Mouse (Mus musculus): ENCODE measurements around the gene Hebp2. TPM values are rescaled to one million over a fixed set of nuclear protein-coding genes. Genes with fewer than 3 reads are reported as not detected.
"Not testable (repeated sequence)": the region's sequence is repeated elsewhere in the genome, so short reads cannot be mapped to it uniquely, and the experiment has no call there.

Gene Hebp2
- polyA plus RNA-seq (2015; fragmentation: Nextera tagmentation; extraction: Ambion mirVana): 15.5 and 18.3 TPM in 2 replicates

GRCm38 (mm10) chr10:18545813-18546235 is at the start of gene Hebp2:
Hebp2 (minus strand) TSS chr10:18546076.
- H3K9ac ChIP-seq (replicated peaks): peak within 1 kb of the TSS; percentile 67
- peak; percentile 90 for ATAC-seq (ENCODE audit: low FRiP score)
- H3K4me2 ChIP-seq: peak within 1 kb of the TSS; percentile 82
- H3K27ac ChIP-seq (replicated peaks): peak within 1 kb of the TSS; percentile 73
- H3K9me3 ChIP-seq (replicated peaks): no peaks in the 10 kb centered on the region
- H3K36me3 ChIP-seq: no peaks in the 10 kb centered on the region
- H3K4me3 ChIP-seq (replicated peaks): peak within 1 kb of the TSS; percentile 61
- H3K4me1 ChIP-seq: peaks cover 14% of the 10 kb centered on the region; the same call in 1 of the 2 replicates
- no peaks in the 10 kb centered on the region for H3K27me3 ChIP-seq (replicated peaks)
- under 1% methylated on average over 22 of the region's 22 CpGs for WGBS

GRCm38 (mm10) chr10:18589455-18589854 is 43.6 kb upstream of the Hebp2 start:
- H3K27ac ChIP-seq (replicated peaks): no peak overlapping the region
- no peak for ATAC-seq (ENCODE audit: low FRiP score)
- no peaks in the 10 kb centered on the region for H3K9me3 ChIP-seq (replicated peaks)
- no peak overlapping the region for H3K9ac ChIP-seq (replicated peaks)
- H3K4me1 ChIP-seq: no peaks in the 10 kb centered on the region
- WGBS: 92% methylated on average over 5 of the region's 5 CpGs
- peaks cover 33% of the 10 kb centered on the region for H3K36me3 ChIP-seq
- H3K4me3 ChIP-seq (replicated peaks): no peak overlapping the region
- no peaks in the 10 kb centered on the region for H3K27me3 ChIP-seq (replicated peaks)
- H3K4me2 ChIP-seq: no peak overlapping the region

- Histone ChIP-seq H3K27me3 (replicated peaks) (no peaks in the 10 kb centered on the region), H3K36me3 (peaks cover 6% of the 10 kb centered on the region), H3K4me3 (replicated peaks) (no peak overlapping the region), H3K4me2 (no peak overlapping the region), H3K9ac (replicated peaks) (no peak overlapping the region), H3K4me1 (no peaks in the 10 kb centered on the region), H3K27ac (replicated peaks) (no peak overlapping the region), H3K9me3 (replicated peaks) (no peaks in the 10 kb centered on the region)
- 10% methylated on average over 7 of the region's 7 CpGs for WGBS
- no peak for ATAC-seq (ENCODE audit: low FRiP score)
Observed at GRCm38 (mm10) chr10:18584188-18584587, 38.3 kb upstream of the Hebp2 start.

GRCm38 (mm10) chr10:18572581-18572980 is 26.7 kb upstream of the Hebp2 start:
- Histone ChIP-seq H3K4me1 (no peaks in the 10 kb centered on the region), H3K27ac (replicated peaks) (no peak overlapping the region), H3K4me3 (replicated peaks) (no peak overlapping the region), H3K9ac (replicated peaks) (no peak overlapping the region), H3K9me3 (replicated peaks) (no peaks in the 10 kb centered on the region), H3K36me3 (no peaks in the 10 kb centered on the region), H3K27me3 (replicated peaks) (no peaks in the 10 kb centered on the region), H3K4me2 (no peak overlapping the region)
- WGBS: 65% methylated on average over 2 of the region's 2 CpGs
- no peak for ATAC-seq (ENCODE audit: low FRiP score)

GRCm38 (mm10) chr10:18562940-18563339 is 17.1 kb upstream of the Hebp2 start:
- H3K36me3 ChIP-seq: no peaks in the 10 kb centered on the region
- no peak overlapping the region for H3K4me2 ChIP-seq
- no peak overlapping the region for H3K9ac ChIP-seq (replicated peaks)
- H3K27ac ChIP-seq (replicated peaks): no peak overlapping the region
- peak; percentile 70; the same call in 1 of the 2 replicates for ATAC-seq (ENCODE audit: low FRiP score)
- H3K4me3 ChIP-seq (replicated peaks): no peak overlapping the region
- H3K4me1 ChIP-seq: no peaks in the 10 kb centered on the region
- WGBS: 9% methylated on average over 4 of the region's 4 CpGs
- H3K9me3 ChIP-seq (replicated peaks): no peaks in the 10 kb centered on the region
- no peaks in the 10 kb centered on the region for H3K27me3 ChIP-seq (replicated peaks)

- 47% methylated on average over 5 of the region's 5 CpGs for WGBS
Observed at GRCm38 (mm10) chr10:18561445-18561844, 15.6 kb upstream of the Hebp2 start.

GRCm38 (mm10) chr10:18559076-18559475 is 13.2 kb upstream of the Hebp2 start:
- not testable (repeated sequence) for H3K9ac ChIP-seq (replicated peaks); H3K4me1 ChIP-seq; H3K4me3 ChIP-seq (replicated peaks); H3K27me3 ChIP-seq (replicated peaks); H3K9me3 ChIP-seq (replicated peaks); ATAC-seq (ENCODE audit: low FRiP score); H3K4me2 ChIP-seq; H3K27ac ChIP-seq (replicated peaks); H3K36me3 ChIP-seq
- WGBS: 87% methylated on average over 9 of the region's 9 CpGs

More at GRCm38 (mm10) chr10:18561445-18561844, 15.6 kb upstream of the Hebp2 start:
- Histone ChIP-seq H3K4me1 (no peaks in the 10 kb centered on the region), H3K4me2 (no peak overlapping the region), H3K4me3 (replicated peaks) (no peak overlapping the region), H3K9ac (replicated peaks) (no peak overlapping the region), H3K9me3 (replicated peaks) (no peaks in the 10 kb centered on the region), H3K36me3 (no peaks in the 10 kb centered on the region), H3K27me3 (replicated peaks) (no peaks in the 10 kb centered on the region), H3K27ac (replicated peaks) (no peak overlapping the region)
- ATAC-seq (ENCODE audit: low FRiP score): no peak

GRCm38 (mm10) chr10:18549321-18550216 is 3.7 kb upstream of the Hebp2 start:
- peak; percentile 81 for ATAC-seq (ENCODE audit: low FRiP score)
- H3K9me3 ChIP-seq (replicated peaks): no peaks in the 10 kb centered on the region
- peaks cover 14% of the 10 kb centered on the region; the same call in 1 of the 2 replicates for H3K4me1 ChIP-seq
- H3K9ac ChIP-seq (replicated peaks): peak overlapping the region; percentile 38
- peak overlapping the region; percentile 43 for H3K4me3 ChIP-seq (replicated peaks)
- H3K27me3 ChIP-seq (replicated peaks): no peaks in the 10 kb centered on the region
- H3K4me2 ChIP-seq: peak overlapping the region; percentile 64
- no peaks in the 10 kb centered on the region for H3K36me3 ChIP-seq
- peak overlapping the region; percentile 43 for H3K27ac ChIP-seq (replicated peaks)
- 3% methylated on average over 35 of the region's 35 CpGs for WGBS

- H3K9ac ChIP-seq (replicated peaks): no peak overlapping the region
- H3K4me3 ChIP-seq (replicated peaks): no peak overlapping the region
- H3K27ac ChIP-seq (replicated peaks): no peak overlapping the region
- WGBS: 88% methylated on average over 4 of the region's 4 CpGs
- no peak overlapping the region for H3K4me2 ChIP-seq
- no peaks in the 10 kb centered on the region for H3K36me3 ChIP-seq
- no peaks in the 10 kb centered on the region for H3K9me3 ChIP-seq (replicated peaks)
- peaks cover 14% of the 10 kb centered on the region; the same call in 1 of the 2 replicates for H3K4me1 ChIP-seq
- H3K27me3 ChIP-seq (replicated peaks): no peaks in the 10 kb centered on the region
- no peak for ATAC-seq (ENCODE audit: low FRiP score)
Observed at GRCm38 (mm10) chr10:18547381-18547780, 1.5 kb upstream of the Hebp2 start.

- Histone ChIP-seq H3K36me3 (no peaks in the 10 kb centered on the region), H3K9me3 (replicated peaks) (no peaks in the 10 kb centered on the region), H3K9ac (replicated peaks) (peak overlapping the region; percentile 67), H3K27me3 (replicated peaks) (no peaks in the 10 kb centered on the region), H3K4me3 (replicated peaks) (peak overlapping the region; percentile 61), H3K4me1 (peaks cover 14% of the 10 kb centered on the region; the same call in 1 of the 2 replicates), H3K27ac (replicated peaks) (peak overlapping the region; percentile 73; the same call in 1 of the 2 replicates), H3K4me2 (peak overlapping the region; percentile 82)
- 7% methylated on average over 13 of the region's 13 CpGs for WGBS
- no peak for ATAC-seq (ENCODE audit: low FRiP score)
Observed at GRCm38 (mm10) chr10:18545309-18545708, 567 bp downstream of the Hebp2 start.

- Histone ChIP-seq H3K4me3 (replicated peaks) (no peak overlapping the region), H3K27me3 (replicated peaks) (no peaks in the 10 kb centered on the region), H3K9ac (replicated peaks) (no peak overlapping the region), H3K4me2 (no peak overlapping the region), H3K4me1 (no peaks in the 10 kb centered on the region), H3K27ac (replicated peaks) (no peak overlapping the region), H3K9me3 (replicated peaks) (no peaks in the 10 kb centered on the region), H3K36me3 (peaks cover 18% of the 10 kb centered on the region)
- ATAC-seq (ENCODE audit: low FRiP score): no peak
- WGBS: 97% methylated on average over 2 of the region's 2 CpGs
Observed at GRCm38 (mm10) chr10:18536889-18537288, 9.0 kb downstream of the Hebp2 start.

- H3K9me3 ChIP-seq (replicated peaks): no peaks in the 10 kb centered on the region
- H3K36me3 ChIP-seq: peaks cover 32% of the 10 kb centered on the region
- no peak overlapping the region for H3K4me3 ChIP-seq (replicated peaks)
- H3K4me1 ChIP-seq: peaks cover 10% of the 10 kb centered on the region
- no peak overlapping the region for H3K4me2 ChIP-seq
- no peak overlapping the region for H3K9ac ChIP-seq (replicated peaks)
- 71% methylated on average over 8 of the region's 8 CpGs for WGBS
- ATAC-seq (ENCODE audit: low FRiP score): no peak
- no peak overlapping the region for H3K27ac ChIP-seq (replicated peaks)
- no peaks in the 10 kb centered on the region for H3K27me3 ChIP-seq (replicated peaks)
Observed at GRCm38 (mm10) chr10:18532293-18532692, 13.6 kb downstream of the Hebp2 start.

Data from neural tube, embryonic 15.5 days (tissue).